Mouse (Mus musculus) megakaryocyte, embryonic 14.5 days (primary cell): Measurements from ENCODE around the gene Umodl1.

Experiments used
- FLI1 ChIP-seq: IDR thresholded peaks from 2 replicates; pipeline ENCODE4 v1.6.1; 2012; ENCODE audit warnings: low read length, inconsistent platforms, mixed read lengths
- GATA1 ChIP-seq: IDR thresholded peaks from 3 replicates; pipeline ENCODE4 v1.6.1; 2012; ENCODE audit warnings: mixed read lengths, low read length, inconsistent platforms, borderline replicate concordance

GRCm38 (mm10) chr17:31058745-31059085, 104.3 kb downstream of the Umodl1 start:
- TF ChIP-seq GATA1, result no peak
- no peak for TF ChIP-seq FLI1
